Mouse (Mus musculus): ENCODE data around the gene Gtf3c5. TPM values are rescaled to one million over a fixed set of nuclear protein-coding genes. Genes with fewer than 3 reads are reported as not detected.

The Gtf3c5 gene
- polyA plus RNA-seq, 1 experiment from 2014 or later: 31.0 TPM

DNA sequence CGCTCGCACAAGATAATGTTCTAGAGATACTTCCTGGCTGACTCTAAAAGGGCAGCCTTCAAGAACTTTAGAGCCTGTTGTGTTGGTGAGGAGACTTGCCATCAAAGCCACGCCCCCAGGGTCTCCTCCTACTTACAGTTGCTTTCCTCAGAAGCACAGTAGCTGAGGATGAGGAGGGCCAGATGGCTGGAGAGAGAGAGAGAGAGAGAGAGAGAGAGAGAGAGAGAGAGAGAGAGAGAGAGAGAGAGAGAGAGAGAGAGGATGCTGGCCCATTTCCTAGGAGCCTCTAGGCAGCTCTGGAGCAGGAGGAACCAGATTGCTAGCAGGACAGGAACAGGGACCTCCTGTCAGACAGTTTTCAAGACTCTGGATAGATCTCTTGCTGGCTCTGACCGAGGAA lies 47.4 kb downstream of the Gtf3c5 start:
- peaks cover 88% of the 10 kb centered on the region for H3K4me1 ChIP-seq (ENCODE audit: control insufficient read depth, insufficient read depth, low read length)
- DNase-seq: no peak
- no peak overlapping the region for H3K9ac ChIP-seq (replicated peaks; ENCODE audit: low read length)
- WGBS: 79% methylated on average over 4 of the region's 4 CpGs
- no peak overlapping the region for H3K4me3 ChIP-seq (replicated peaks; ENCODE audit: low read depth, low read length)
- H3K27ac ChIP-seq (replicated peaks; ENCODE audit: low read depth, low read length): peak overlapping the region; percentile 82
- no peaks in the 10 kb centered on the region for H3K27me3 ChIP-seq (ENCODE audit: control insufficient read depth, insufficient read depth, low read length)
- H3K9me3 ChIP-seq (ENCODE audit: control insufficient read depth, low read length): no peaks in the 10 kb centered on the region
- no peaks in the 10 kb centered on the region for H3K36me3 ChIP-seq (ENCODE audit: control insufficient read depth, insufficient read depth, low read length)
- ATAC-seq (ENCODE audit: low FRiP score, low TSS enrichment): no peak
- no peak overlapping the region; the same call in 1 of the 2 replicates for H3K4me2 ChIP-seq (ENCODE audit: low read length)

DNA sequence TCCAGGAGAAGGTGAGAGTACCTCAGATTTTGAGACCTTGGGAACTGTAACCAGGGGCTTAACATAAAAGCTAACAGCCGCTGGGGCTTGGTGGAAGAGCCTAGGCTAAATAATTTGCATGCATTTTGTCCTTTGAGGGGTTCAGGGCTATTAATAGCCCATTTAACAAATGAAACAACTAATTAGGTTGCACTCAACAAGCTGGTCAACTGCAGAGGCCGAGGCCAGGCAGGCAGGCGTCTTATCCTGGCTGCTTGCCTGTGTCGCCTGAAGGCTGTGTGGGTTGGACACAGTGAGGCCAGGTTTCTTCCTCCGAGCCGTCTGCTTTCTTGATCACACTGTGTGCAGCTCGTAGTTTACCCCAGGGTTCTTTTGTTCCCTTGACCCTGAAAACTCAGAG lies 47.9 kb downstream of the Gtf3c5 start:
- Histone ChIP-seq H3K27ac (replicated peaks; ENCODE audit: low read depth, low read length) (peak overlapping the region; percentile 82), H3K27me3 (ENCODE audit: control insufficient read depth, insufficient read depth, low read length) (no peaks in the 10 kb centered on the region), H3K9ac (replicated peaks; ENCODE audit: low read length) (peak overlapping the region; percentile 69), H3K36me3 (ENCODE audit: control insufficient read depth, insufficient read depth, low read length) (no peaks in the 10 kb centered on the region), H3K4me1 (ENCODE audit: control insufficient read depth, insufficient read depth, low read length) (peaks cover 89% of the 10 kb centered on the region), H3K4me2 (ENCODE audit: low read length) (peak overlapping the region; percentile 74), H3K4me3 (replicated peaks; ENCODE audit: low read depth, low read length) (no peak overlapping the region), H3K9me3 (ENCODE audit: control insufficient read depth, low read length) (no peaks in the 10 kb centered on the region)
- no peak for ATAC-seq (ENCODE audit: low FRiP score, low TSS enrichment)
- WGBS: 38% methylated on average over 7 of the region's 7 CpGs
- peak; percentile 22 for DNase-seq

DNA sequence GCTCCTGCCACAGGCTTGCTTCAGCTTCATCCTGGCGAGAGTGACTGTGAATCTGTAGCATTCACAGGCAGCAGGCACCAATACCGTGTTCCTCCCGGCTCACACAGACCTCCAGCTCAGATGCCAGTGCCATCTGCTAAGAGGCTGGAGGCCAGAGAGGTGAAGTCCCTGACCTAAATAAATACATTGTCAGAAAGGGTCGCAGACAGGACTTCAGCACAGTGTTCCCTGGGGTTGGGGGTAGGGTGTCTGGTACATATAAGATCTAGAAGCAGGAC lies 48.3 kb downstream of the Gtf3c5 start:
- H3K4me1 ChIP-seq (ENCODE audit: control insufficient read depth, insufficient read depth, low read length): peaks cover 91% of the 10 kb centered on the region
- H3K27ac ChIP-seq (replicated peaks; ENCODE audit: low read depth, low read length): peak overlapping the region; percentile 82
- H3K27me3 ChIP-seq (ENCODE audit: control insufficient read depth, insufficient read depth, low read length): no peaks in the 10 kb centered on the region
- DNase-seq (no peak), ATAC-seq (ENCODE audit: low FRiP score, low TSS enrichment) (no peak)
- peak overlapping the region; percentile 74 for H3K4me2 ChIP-seq (ENCODE audit: low read length)
- 53% methylated on average over 4 of the region's 4 CpGs for WGBS
- no peaks in the 10 kb centered on the region for H3K9me3 ChIP-seq (ENCODE audit: control insufficient read depth, low read length)
- H3K4me3 ChIP-seq (replicated peaks; ENCODE audit: low read depth, low read length): no peak overlapping the region
- H3K36me3 ChIP-seq (ENCODE audit: control insufficient read depth, insufficient read depth, low read length): no peaks in the 10 kb centered on the region
- peak overlapping the region; percentile 69 for H3K9ac ChIP-seq (replicated peaks; ENCODE audit: low read length)

DNA sequence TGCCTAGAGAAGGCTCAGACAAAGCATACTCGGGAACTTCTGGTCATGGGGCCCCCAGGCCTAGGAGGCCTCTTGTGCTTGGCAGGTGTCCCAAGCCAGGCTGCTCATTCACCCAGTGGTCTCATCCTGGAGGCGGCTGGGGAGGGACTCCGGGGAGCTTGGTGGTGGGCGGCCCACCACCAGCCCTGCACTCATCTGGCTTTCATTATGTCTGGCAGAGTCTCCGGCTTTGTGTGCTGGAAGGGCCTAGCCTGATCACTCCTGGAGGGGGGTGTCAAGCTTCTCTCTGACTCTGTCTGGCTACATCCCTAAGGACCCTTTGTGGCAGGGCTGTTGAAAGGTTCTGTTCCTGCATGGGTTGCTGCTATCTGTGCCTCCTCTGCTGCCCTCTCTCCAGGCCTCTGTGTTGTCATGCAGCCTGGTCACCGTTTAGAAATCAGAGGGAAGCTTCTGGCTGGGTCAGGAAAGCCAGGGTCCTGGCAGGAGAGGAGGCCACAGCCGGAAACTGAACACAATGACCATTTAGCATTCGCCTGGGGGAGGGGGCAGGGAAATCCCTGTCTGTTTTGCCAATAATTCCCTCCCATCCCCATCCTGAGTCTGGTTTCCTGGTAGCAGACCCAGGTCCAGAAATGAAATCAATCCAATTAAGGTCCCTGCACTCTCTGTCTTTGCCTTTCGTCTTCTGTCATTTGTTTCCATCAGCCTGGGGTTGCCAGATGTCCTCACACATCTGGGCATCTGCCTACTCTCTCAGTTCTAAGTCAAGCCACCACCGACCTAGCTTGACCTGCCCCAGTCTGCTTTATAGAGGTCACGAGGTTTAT lies 48.9 kb downstream of the Gtf3c5 start:
- peak overlapping the region; percentile 25 for H3K4me3 ChIP-seq (replicated peaks; ENCODE audit: low read depth, low read length)
- ATAC-seq (ENCODE audit: low FRiP score, low TSS enrichment) (peak; percentile 22), DNase-seq (peak; percentile 63)
- H3K4me1 ChIP-seq (ENCODE audit: control insufficient read depth, insufficient read depth, low read length): peaks cover 91% of the 10 kb centered on the region
- H3K9ac ChIP-seq (replicated peaks; ENCODE audit: low read length): peak overlapping the region; percentile 69
- peak overlapping the region; percentile 82 for H3K27ac ChIP-seq (replicated peaks; ENCODE audit: low read depth, low read length)
- no peaks in the 10 kb centered on the region for H3K9me3 ChIP-seq (ENCODE audit: control insufficient read depth, low read length)
- no peaks in the 10 kb centered on the region for H3K36me3 ChIP-seq (ENCODE audit: control insufficient read depth, insufficient read depth, low read length)
- WGBS: 24% methylated on average over 11 of the region's 11 CpGs
- peak overlapping the region; percentile 74 for H3K4me2 ChIP-seq (ENCODE audit: low read length)
- no peaks in the 10 kb centered on the region for H3K27me3 ChIP-seq (ENCODE audit: control insufficient read depth, insufficient read depth, low read length)

DNA sequence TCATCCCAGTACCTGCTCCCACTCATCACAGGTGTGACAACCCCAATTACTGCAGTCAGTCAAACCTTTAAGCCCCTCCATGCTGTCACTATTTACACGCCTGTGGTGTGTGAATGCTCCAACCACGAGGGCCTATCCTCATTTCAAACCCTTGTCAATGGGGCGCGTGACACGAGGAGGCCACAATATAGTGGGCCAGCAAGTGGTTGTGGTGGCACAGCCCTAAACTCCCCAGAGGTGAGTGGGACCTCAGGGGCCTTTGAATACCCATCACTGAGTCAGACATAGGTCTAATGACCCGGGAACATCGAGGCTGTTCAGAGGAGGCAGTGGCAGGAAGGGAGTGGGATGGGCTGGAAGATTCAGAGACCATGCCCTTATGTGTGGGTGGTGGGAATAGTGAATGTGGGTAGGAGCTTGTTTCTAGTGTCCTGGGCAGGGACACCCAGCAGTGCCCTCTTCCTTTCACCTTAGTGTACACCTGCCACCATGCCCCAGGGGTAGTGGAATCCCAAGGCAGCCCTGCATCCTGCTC lies 49.6 kb downstream of the Gtf3c5 start:
- Histone ChIP-seq H3K9ac (replicated peaks; ENCODE audit: low read length) (peak overlapping the region; percentile 69), H3K27ac (replicated peaks; ENCODE audit: low read depth, low read length) (peak overlapping the region; percentile 82), H3K36me3 (ENCODE audit: control insufficient read depth, insufficient read depth, low read length) (no peaks in the 10 kb centered on the region), H3K4me3 (replicated peaks; ENCODE audit: low read depth, low read length) (peak overlapping the region; percentile 48), H3K4me1 (ENCODE audit: control insufficient read depth, insufficient read depth, low read length) (peaks cover 88% of the 10 kb centered on the region), H3K27me3 (ENCODE audit: control insufficient read depth, insufficient read depth, low read length) (no peaks in the 10 kb centered on the region), H3K4me2 (ENCODE audit: low read length) (peak overlapping the region; percentile 74), H3K9me3 (ENCODE audit: control insufficient read depth, low read length) (no peaks in the 10 kb centered on the region)
- DNase-seq (no peak), ATAC-seq (ENCODE audit: low FRiP score, low TSS enrichment) (peak; percentile 10; the same call in 1 of the 2 replicates)
- 59% methylated on average over 7 of the region's 7 CpGs for WGBS

DNA sequence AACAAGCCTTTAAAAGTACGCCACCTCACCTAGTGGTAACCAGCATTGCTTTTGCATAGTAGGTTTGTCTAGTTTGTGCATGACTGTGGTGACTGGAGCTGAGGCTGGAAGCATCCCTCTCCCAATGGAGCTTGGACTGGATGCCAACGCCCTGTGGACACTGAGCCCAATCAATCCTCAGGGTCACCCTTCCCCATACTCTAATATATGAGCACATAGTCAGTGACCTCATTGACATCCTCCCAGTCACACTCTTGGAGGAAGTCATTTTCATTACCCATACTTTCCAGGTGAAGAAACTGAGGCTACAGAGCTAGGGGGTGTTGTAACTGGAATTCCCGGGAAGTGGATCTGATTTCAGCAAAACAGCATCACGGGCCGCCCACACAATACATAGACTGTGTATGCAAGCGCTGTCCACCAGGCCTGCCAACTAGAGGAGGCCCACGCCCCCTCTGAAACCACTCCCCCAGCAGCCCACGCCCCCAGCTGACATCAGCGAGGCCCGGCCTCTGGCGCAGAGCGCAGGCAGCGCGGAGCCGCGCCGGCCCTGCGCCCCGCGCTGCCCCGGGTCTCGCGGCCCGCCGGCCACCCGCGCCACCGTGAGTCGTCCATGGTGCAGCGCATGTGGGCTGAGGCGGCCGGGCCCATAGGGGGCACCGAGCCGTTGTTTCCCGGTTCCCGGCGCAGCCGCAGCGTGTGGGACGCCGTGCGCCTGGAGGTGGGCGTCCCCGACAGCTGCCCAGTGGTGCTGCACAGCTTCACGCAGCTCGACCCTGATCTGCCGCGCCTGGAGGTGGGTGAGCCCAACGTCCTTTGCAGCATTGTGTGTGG lies 50.4 kb downstream of the Gtf3c5 start:
- Histone ChIP-seq H3K9ac (replicated peaks; ENCODE audit: low read length) (peak overlapping the region; percentile 69), H3K36me3 (ENCODE audit: control insufficient read depth, insufficient read depth, low read length) (no peaks in the 10 kb centered on the region), H3K27ac (replicated peaks; ENCODE audit: low read depth, low read length) (peak overlapping the region; percentile 82), H3K4me2 (ENCODE audit: low read length) (peak overlapping the region; percentile 74), H3K9me3 (ENCODE audit: control insufficient read depth, low read length) (no peaks in the 10 kb centered on the region), H3K27me3 (ENCODE audit: control insufficient read depth, insufficient read depth, low read length) (no peaks in the 10 kb centered on the region), H3K4me3 (replicated peaks; ENCODE audit: low read depth, low read length) (peak overlapping the region; percentile 48), H3K4me1 (ENCODE audit: control insufficient read depth, insufficient read depth, low read length) (peaks cover 86% of the 10 kb centered on the region)
- WGBS: 3% methylated on average over 49 of the region's 49 CpGs
- DNase-seq: peak; percentile 91
- peak; percentile 86 for ATAC-seq (ENCODE audit: low FRiP score, low TSS enrichment)

DNA sequence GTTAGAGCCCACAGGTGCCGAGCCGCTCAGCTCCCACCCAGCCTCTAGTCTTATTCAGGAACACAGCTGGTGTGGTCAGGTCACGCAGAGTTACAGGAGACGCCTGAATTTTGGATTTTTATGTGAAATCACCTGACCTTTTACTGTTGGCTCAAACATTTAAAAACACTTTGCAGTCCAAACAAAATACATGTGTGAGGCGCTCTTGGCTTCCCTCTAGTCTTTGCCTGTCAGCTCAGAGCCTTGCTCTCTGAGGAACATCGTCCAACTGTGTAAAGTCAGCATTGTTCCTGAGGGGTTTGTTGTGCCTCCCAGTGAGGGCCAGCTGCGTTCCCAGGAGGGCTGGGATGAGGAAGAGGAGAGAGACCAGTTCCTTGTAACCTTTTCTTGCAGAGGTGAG lies 53.2 kb downstream of the Gtf3c5 start:
- DNase-seq (no peak), ATAC-seq (ENCODE audit: low FRiP score, low TSS enrichment) (no peak)
- no peak overlapping the region for H3K4me2 ChIP-seq (ENCODE audit: low read length)
- no peaks in the 10 kb centered on the region for H3K36me3 ChIP-seq (ENCODE audit: control insufficient read depth, insufficient read depth, low read length)
- 55% methylated on average over 7 of the region's 7 CpGs for WGBS
- H3K27me3 ChIP-seq (ENCODE audit: control insufficient read depth, insufficient read depth, low read length): no peaks in the 10 kb centered on the region
- peak overlapping the region; percentile 16; the same call in 1 of the 2 replicates for H3K9ac ChIP-seq (replicated peaks; ENCODE audit: low read length)
- peaks cover 78% of the 10 kb centered on the region for H3K4me1 ChIP-seq (ENCODE audit: control insufficient read depth, insufficient read depth, low read length)
- no peak overlapping the region for H3K4me3 ChIP-seq (replicated peaks; ENCODE audit: low read depth, low read length)
- H3K9me3 ChIP-seq (ENCODE audit: control insufficient read depth, low read length): no peaks in the 10 kb centered on the region
- H3K27ac ChIP-seq (replicated peaks; ENCODE audit: low read depth, low read length): peak overlapping the region; percentile 32; the same call in 1 of the 2 replicates

DNA sequence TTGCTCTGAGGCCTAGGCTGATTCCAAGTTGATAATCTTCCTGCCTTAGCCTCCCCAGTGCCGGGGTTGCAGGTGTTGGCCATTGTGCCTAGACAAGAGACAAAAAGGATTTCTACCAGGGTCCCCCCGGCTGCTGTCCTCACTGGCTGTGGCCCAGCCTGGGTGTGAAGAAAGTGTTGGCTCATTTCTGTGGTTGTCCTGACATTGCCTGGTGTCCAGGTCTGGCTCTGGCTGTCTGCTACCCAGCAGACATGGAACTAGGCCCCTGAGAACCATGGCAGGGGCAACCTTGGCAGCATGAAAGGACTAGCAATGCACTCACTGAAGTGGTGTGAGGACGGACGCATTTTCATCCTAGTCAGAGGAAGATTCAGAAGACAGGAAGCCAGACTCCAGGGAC lies 53.7 kb downstream of the Gtf3c5 start:
- WGBS: 65% methylated on average over 4 of the region's 4 CpGs
- Histone ChIP-seq H3K4me1 (ENCODE audit: control insufficient read depth, insufficient read depth, low read length) (peaks cover 78% of the 10 kb centered on the region), H3K36me3 (ENCODE audit: control insufficient read depth, insufficient read depth, low read length) (no peaks in the 10 kb centered on the region), H3K4me3 (replicated peaks; ENCODE audit: low read depth, low read length) (no peak overlapping the region), H3K27me3 (ENCODE audit: control insufficient read depth, insufficient read depth, low read length) (no peaks in the 10 kb centered on the region), H3K9me3 (ENCODE audit: control insufficient read depth, low read length) (no peaks in the 10 kb centered on the region), H3K9ac (replicated peaks; ENCODE audit: low read length) (no peak overlapping the region), H3K4me2 (ENCODE audit: low read length) (no peak overlapping the region), H3K27ac (replicated peaks; ENCODE audit: low read depth, low read length) (peak overlapping the region; percentile 32; the same call in 1 of the 2 replicates)
- ATAC-seq (ENCODE audit: low FRiP score, low TSS enrichment) (no peak), DNase-seq (no peak)

Data from midbrain, embryonic 14.5 days (tissue).